Mouse (Mus musculus) layer of hippocampus, adult 18-20 months (tissue): Measurements from ENCODE around the gene Srp54c. TPM values are rescaled to one million over a fixed set of nuclear protein-coding genes. Genes with fewer than 3 reads are reported as not detected.
"Not testable (repeated sequence)": the region's sequence is repeated elsewhere in the genome, so short reads cannot be mapped to it uniquely, and the experiment has no call there.

Source experiments
- DNase-seq, 2 experiments: peaks; one replicate each; pipeline ENCODE4 v3.0.0; 2022; ENCODE audit warnings: low spot score in 2 of 2
- long read RNA-seq: library from polyadenylated mRNA; stranded (forward); transcript quantifications from one replicate; pipeline ENCODE4 v2.0.0, GENCODE M21; 2021
- total RNA-seq, 2 experiments: library from RNA; stranded (reverse); gene quantifications; 2 replicates each; pipeline ENCODE4 v1.2.3; 2021

Gene Srp54c
- 10 to 100 TPM; 32.4 to 34.8 TPM for total RNA-seq
- long read RNA-seq, transcript Srp54c-202 (16 exons, 3,642 nt) = major isoform, 29 of 36 reads
- long read RNA-seq, partial matches to known transcripts = 0 of 36 reads
- long read RNA-seq, other reads (novel, unspliced or antisense) = 7 of 36 reads

DNA sequence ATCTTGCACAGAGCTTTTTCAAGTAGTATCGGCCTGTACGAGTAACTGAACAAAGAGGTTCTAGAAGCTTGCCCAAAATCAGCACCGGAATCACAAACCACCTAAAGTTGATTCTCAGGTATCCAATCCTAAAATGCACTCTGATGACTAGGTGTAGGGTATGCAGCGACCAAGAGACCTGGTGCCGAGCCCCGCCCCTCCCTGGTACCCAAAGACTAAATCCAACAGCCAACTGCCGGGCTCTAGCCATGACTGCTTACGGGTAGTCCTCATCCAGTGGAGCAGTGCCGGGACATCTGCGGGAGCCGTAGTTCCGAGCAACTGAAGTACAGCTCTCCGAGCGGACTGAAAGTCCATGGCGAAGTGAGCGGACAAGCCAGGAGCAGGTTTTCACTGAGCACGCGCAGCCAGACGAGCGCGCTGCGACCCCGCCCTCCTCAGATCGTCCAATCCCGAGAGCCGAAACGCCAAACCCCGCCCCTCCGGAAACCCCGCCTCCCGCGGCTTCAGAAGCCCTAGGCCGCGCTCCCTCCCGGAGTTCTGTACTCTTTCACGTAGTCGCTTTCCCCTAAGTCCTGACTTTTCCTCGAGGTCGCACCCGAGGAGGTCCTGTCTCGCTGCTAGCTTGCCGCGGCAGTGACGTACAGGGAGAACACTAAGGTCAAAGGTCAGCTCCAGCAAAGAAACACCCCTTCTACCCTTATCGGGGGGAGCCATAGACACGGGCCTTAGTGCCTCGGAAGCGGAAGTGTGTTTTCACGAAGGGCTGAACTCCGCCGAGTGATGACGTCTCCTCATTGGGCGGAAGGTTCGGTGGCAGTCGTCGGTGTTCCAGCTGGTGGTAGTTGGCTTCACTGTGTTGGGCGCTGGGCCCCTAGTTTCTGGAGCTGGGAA is at the start of gene Srp54c:
Gene Srp54c (plus strand): TSS at position 543 of the 894 bp plus-strand sequence.
- not testable (repeated sequence) for DNase-seq

DNA sequence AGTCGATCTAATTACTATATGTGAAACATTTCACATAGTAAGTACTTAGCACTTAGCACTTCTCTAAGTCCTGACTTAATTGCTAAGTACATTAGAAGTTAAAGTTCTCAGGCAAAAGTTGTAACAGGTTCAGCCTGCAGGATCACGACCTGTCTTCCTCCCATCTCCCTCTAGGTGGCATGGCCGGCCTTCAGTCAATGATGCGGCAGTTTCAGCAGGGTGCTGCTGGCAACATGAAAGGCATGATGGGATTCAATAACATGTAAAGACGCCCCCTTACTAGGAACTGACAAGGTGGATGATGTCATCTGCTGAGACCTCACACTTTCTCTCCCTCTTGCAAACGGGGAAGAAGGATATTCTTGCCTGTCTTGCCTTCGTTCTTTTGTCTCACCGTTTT is 42.3 kb upstream of the Srp54c start:
- DNase-seq = not testable (repeated sequence)

DNA sequence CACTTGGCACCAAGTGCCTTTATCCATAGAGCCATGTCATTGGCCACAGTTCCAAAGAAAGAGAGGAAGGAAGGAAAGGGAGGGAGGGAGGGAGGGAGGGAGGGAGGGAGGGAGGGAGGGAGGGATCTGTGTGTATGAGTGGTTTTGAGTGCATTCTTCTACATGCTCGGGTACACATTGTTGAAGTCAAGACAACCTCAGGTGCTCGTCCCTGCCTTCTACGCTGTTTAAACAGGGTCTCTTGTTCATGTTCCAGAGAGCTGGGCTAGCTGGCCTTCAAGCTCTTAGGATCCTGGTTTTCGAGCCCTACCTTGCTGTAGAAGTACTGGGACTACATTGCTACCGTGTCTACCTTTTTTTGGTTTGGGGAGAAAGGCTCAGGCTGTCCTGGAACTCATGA is 40.8 kb upstream of the Srp54c start:
- not testable (repeated sequence) for DNase-seq

DNA sequence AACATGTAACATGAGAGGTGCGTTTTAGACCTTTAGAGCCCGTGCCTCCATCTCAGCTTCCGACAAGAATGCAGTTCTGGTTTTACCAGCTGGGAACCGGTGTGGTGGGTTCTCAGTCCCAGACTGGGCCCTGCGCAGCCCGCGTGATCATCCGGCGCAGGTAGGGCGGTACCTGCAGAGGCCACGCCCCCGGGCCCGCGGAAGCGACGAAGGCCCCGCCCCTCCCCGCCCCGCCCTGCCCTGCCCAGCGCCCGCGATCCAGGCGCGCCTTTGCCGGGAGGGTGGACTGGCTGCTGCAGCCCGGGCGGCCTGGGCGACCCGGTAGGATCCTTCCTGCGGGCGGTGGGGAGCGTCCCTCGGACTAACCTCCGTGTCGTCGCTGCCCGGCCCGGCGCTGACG is 30.7 kb upstream of the Srp54c start, which contains the start of gene 1700047I17Rik2:
Gene 1700047I17Rik2 (plus strand): TSS at position 287 of the 400 bp plus-strand sequence.
- DNase-seq = not testable (repeated sequence)

DNA sequence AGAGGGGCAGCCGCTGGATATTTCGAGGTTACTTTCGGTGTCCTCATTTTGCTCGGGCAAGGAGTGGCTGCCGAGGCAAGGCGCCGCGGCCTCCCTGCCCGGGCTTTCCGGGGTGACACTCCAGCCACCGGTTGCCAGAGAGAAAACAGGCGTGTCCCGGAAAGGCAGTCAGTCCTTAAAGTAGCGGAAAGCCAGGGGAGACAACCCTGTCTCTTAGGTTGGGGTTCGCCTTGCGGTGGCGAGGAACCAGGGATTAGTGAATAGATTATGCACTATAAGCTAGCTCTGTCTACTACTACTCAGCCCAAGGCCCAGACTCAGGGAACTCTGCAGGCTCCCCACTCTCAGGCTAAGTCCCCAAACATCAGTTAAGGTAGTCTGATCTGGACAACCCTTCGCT is 30.2 kb upstream of the Srp54c start:
- not testable (repeated sequence) for DNase-seq

DNA sequence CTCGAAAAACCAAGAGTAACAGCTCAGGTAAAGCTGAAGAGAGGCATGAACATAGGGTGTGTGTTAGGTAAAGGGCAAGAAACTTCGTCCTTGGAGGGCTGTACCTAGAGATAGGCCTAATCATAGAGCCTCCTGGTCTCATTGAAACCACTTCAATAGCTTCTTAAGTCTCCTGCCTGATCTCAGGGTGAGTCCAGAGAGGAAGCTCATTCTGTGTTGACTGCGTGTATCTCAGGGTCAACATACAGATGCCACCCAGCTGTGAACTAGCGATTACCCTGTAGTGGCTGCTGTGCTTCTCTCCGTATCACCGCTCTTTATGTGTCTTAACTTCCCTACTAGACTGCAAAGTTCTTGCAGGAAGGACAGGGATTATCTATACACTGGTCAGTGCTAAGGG is 17.0 kb upstream of the Srp54c start:
- not testable (repeated sequence) for DNase-seq

DNA sequence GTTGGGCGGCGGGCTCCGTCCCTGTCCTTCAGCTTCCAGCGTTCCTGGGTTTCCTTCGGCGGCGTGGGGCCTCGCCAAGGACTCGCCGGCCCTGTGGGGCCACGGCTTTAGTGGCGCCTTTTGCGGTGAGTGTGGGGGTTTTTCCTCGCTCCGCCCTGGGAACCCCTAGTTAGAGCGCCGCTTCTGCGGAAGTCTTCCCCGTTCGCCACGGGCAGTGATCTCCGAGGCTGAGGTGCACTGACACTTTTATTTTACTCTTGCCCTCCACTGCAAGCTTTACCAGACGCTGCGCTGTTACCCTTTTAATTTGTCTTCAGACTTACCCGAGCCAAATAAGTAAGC is 523 bp downstream of the Srp54c start:
- DNase-seq = not testable (repeated sequence)

DNA sequence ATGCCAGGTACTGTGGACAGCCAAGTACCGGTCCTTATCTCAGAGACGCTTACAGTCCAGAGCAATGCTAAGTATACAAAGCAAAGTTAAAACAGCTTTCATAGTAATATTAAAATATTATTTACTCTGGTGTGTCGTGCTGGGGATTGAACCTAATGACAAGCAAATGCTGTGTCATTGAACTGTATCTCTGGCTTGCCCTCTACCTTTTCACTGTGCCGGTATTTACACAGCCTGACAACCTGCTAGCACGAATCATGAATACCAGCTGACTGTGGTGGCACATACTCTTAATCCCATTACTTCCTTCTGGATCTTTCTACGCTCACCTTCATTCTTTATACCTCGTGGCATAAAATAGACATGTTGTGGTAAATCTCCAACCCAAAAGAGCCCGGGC is 12.3 kb downstream of the Srp54c start:
- not testable (repeated sequence) for DNase-seq

DNA sequence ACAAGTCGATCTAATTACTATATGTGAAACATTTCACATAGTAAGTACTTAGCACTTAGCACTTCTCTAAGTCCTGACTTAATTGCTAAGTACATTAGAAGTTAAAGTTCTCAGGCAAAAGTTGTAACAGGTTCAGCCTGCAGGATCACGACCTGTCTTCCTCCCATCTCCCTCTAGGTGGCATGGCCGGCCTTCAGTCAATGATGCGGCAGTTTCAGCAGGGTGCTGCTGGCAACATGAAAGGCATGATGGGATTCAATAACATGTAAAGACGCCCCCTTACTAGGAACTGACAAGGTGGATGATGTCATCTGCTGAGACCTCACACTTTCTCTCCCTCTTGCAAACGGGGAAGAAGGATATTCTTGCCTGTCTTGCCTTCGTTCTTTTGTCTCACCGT is 32.0 kb downstream of the Srp54c start:
- not testable (repeated sequence) for DNase-seq

DNA sequence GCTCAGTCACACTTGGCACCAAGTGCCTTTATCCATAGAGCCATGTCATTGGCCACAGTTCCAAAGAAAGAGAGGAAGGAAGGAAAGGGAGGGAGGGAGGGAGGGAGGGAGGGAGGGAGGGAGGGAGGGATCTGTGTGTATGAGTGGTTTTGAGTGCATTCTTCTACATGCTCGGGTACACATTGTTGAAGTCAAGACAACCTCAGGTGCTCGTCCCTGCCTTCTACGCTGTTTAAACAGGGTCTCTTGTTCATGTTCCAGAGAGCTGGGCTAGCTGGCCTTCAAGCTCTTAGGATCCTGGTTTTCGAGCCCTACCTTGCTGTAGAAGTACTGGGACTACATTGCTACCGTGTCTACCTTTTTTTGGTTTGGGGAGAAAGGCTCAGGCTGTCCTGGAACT is 33.4 kb downstream of the Srp54c start:
- DNase-seq = not testable (repeated sequence)

DNA sequence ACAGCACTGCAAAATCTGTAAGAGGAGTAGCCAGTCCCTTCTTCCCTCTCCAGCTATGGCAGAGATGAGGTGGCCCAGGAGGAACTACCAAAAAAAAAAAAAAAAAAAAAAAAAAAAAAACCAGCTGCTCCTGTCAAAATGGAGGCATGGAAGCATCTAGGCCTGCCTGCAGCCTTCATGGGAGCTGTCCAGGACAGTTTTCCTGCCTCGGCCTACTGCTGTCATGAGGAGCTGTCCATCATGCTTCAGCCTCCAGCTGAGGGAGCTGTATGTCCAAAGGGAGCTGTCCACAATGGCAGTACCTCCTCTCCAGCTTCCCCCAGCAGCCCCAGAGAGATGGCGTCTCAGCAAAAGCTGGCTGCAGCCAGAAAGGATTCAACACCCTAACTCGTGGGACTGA is 42.3 kb downstream of the Srp54c start:
- no peak for DNase-seq

DNA sequence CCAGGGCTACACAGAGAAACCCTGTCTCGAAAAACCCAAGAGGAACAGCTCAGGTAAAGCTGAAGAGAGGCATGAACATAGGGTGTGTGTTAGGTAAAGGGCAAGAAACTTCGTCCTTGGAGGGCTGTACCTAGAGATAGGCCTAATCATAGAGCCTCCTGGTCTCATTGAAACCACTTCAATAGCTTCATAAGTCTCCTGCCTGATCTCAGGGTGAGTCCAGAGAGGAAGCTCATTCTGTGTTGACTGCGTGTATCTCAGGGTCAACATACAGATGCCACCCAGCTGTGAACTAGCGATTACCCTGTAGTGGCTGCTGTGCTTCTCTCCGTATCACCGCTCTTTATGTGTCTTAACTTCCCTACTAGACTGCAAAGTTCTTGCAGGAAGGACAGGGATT is 47.6 kb downstream of the Srp54c start:
- not testable (repeated sequence) for DNase-seq

DNA sequence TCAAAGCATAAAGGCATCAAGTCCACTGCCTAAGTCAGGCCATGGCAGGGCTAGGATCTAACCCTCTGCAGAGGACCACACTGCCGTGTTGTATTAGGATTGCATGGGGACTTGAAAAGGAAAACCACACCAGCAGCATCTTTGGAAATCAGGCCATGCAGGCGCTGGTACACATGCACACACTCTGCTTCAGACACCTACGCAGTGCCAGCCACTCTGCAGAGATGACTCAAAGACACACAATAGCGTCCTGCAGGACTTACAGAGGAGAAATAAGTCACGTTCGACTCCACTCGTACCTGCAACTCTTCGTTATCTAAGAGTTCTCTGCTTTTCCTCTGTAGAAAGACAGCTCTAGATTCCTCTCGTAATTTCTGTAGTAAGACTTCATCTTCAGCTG is 68.1 kb downstream of the Srp54c start:
- peak in 1 of 2 experiments; percentile 45 for DNase-seq

DNA sequence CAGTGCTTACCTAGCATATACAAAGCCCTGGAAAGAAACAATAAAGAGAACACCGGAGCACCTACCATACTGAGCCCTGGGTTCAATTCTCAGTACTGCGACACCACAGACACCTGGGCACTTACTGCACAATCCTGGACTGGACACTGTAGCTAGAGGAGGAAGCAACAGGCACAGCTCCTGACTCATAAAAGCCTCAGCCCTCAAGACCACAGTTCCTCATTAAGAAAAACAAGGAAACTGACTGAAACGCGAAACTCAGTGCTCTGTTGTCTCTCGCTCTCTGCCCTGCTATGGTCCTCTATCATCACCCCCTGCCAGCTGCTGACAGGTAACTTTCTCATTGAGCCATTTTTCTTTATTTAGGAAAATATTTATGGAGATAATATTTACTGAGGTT is 69.4 kb downstream of the Srp54c start, which contains the start of gene 1110008L16Rik:
Gene 1110008L16Rik (plus strand): TSS at position 242 of the 400 bp plus-strand sequence.
- DNase-seq = no peak

DNA sequence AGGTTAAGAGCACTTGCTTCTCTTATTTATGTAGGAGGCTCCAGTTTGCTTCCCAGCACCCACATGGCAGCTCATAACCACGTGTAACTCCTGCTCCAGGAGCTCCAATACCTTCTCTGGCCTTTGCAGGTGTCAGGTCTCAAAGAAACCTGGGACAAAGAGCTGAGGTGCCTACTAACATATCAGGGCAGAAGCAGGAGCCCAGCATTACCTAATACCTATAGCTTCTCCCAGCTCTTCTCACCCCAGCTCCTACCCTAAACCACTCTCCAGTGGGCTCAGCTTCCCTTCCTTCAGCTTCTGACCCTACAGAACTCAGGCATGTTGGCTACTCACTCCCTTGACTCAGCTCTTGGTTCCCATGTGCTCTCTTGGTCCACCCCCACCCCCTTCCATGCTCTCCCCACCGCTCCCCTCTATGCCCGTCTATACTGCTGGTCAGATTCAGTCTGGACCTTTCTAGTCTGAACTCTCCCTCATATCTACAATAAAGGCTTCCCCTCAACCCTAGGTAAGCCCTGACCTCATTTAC is 70.9 kb downstream of the Srp54c start:
- DNase-seq = no peak

DNA sequence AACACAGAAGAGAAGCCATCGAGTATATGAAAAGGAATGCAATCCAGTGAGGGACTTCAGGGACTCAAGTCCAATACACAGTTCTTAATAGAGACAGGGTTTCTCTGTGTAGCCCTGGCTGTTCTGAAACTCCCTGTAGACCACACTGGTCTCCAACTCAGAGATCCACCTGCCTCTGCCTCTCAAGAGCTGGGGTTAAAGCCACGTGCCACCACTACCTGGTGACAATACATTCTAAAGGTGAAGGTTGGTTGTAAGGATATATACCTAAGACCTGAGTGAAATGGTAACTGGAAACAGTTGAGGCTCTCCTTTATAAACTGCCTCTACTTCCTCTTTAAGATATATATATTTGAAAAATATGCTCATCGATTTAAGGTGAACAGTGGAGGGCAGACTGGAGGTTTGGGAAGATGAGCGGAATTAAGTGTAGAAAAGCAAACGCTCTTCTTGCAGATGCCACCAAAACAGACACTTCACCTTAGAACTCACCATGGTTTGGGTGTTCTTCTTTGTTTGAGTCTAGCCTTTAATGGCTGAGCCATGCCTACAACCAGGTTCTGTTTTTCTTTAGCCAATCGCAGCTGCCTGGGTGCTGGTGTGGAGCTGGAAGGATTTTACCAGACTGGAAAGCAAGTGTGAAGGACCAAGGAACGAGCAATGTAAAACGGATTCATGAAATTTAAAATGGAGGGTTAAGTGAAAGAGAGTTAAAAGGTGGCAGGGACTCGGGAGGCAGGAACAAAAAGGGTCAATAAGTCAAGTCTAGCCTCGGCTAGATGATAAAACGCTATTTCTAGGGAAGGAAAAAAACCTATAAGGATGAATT is 71.7 kb downstream of the Srp54c start:
- no peak for DNase-seq

DNA sequence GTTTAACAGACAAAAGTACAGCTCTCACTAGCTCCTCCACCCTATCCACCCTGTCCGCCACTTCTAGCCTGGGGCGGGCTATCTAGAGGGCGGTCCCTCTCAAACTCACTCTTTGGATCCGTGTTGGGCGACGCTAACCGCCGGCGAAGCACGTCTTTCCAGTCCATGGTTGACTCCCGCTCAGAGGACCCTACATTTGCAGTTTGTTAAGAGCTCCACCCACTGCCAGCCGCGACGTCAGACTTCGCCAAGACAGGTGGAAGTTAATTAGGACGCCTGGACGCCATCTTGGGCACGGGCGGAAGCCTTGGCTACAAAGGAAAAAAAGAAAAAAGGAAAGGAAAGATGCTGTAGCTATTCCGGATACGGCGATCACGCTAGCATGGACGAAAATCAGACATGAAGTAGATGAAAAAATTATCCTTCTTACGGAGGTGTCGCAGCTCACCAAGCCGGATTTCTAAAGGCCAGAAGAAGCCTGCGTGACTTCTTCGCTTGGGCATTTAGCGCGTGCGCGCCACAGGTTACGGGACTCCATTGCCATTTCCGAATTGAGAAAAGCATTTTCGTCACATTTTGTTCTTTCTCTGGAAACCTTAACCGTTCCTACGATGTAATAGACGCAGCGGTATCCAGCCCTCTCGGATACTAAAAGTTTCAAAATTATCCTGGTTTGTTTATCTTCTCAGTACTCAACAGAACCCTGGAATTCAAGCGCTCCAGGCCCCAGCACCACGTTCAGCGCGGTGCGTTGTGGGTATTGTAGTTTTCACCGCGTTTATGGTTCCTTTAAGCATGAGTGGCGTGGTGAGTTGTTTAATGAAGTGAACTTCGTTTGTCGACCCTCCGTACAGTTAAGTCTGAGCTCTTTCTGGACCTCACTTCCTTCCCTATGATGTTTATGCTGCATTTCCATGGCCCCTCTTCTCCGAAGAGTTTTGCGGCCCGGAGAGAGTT is 72.8 kb downstream of the Srp54c start, which contains the start of gene Ppp2r3c:
Gene Ppp2r3c (minus strand): TSS at position 514 of the 957 bp plus-strand sequence.
- peak; percentile 89 to 94 for DNase-seq

DNA sequence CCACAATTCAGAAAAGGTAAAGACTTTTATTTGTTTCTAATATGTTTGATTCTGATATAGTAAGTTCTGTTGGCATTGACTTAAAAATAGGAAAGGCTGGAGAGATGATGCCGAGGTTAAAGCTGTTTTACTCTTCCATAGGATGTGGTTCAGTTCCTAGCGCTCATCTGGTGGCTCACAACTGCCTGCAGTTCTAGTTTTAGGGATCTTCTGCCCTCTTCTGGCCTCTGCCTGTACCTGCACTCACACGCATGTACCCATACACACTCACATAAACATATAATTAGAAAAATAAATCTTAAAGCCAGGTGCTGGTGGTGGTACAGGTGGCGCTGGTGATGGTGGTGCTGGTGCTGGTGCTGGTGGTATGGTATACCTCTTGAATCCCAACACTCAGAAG is 76.4 kb downstream of the Srp54c start:
- DNase-seq = no peak

DNA sequence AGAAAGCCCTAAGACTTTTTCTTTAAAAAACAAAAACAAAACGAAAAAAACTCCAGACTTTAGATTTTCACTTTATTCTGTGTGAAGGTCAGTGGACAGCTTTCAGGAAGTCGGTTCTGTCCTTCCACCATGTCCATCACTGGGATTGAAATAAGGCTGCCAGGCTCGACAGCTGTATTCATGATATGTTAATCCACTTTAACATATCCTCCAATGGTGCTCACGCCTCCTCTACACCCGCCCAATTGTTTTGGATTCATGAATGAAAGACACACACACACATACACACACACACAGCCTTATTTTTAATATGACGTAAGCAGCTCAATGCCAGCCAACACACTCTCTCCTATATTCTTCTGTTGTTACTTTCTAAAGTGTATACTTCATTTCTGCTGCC is 77.6 kb downstream of the Srp54c start:
- no peak for DNase-seq

DNA sequence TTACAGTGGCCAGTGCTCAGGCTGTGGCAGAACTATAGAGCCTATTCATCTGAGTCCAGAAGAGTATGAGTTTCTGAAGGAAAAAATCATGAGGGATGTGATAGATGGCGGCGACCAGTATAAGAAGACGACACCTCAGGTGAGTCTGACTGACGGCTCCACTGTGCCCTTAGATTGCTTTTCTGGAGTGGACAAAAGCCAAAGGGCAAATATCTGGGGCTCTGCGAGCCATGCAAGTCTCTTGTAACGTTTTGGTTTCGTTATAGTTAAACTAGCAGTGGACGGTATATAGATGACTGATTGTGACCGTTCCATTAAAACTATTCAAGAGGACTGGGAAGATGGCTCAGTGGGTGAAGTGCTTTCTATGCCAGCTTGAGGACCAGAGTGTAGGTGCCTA is 78.8 kb downstream of the Srp54c start:
- no peak for DNase-seq
